Mouse (Mus musculus) hindbrain, embryonic 12.5 days (tissue): Measurements from ENCODE around the gene Tm9sf4. TPM values are rescaled to one million over a fixed set of nuclear protein-coding genes. Genes with fewer than 3 reads are reported as not detected.
A peak's percentile ranks its signal among the peaks of the same experiment; 100 is the strongest.

ENCODE experiments used
- ATAC-seq: fragments of 200-750 bp; cut with Nextera tagmentation; 2 replicates; pipeline ENCODE4 v1.8.0; 2017; ENCODE audit warnings: moderate TSS enrichment; ENCODE audit not compliant: low FRiP score
- H3K27ac ChIP-seq: fragments of 300-500 bp; sonication (generic); 2 replicates; pipeline ENCODE4 v1.5.1; 2016; ENCODE audit warnings: mild to moderate bottlenecking
- H3K27me3 ChIP-seq: fragments of 300-500 bp; sonication (generic); 2 replicates; pipeline ENCODE4 v1.6.1; 2016; ENCODE audit warnings: mild to moderate bottlenecking
- H3K36me3 ChIP-seq: fragments of 300-500 bp; sonication (generic); 2 replicates; pipeline ENCODE4 v1.6.1; 2016; ENCODE audit warnings: mild to moderate bottlenecking
- H3K4me1 ChIP-seq: fragments of 300-500 bp; sonication (generic); 2 replicates; pipeline ENCODE4 v1.6.1; 2016
- H3K4me2 ChIP-seq: fragments of 300-500 bp; sonication (generic); replicated peaks from 2 replicates; pipeline ENCODE4 v1.6.1; 2016; ENCODE audit warnings: mild to moderate bottlenecking
- H3K4me3 ChIP-seq: fragments of 300-500 bp; sonication (generic); 2 replicates; pipeline ENCODE4 v1.5.1; 2016; ENCODE audit warnings: mild to moderate bottlenecking
- H3K9ac ChIP-seq: fragments of 300-500 bp; sonication (generic); 2 replicates; pipeline ENCODE4 v1.6.1; 2016; ENCODE audit warnings: mild to moderate bottlenecking, moderate library complexity
- H3K9me3 ChIP-seq: fragments of 300-500 bp; sonication (generic); replicated peaks from 2 replicates; pipeline ENCODE4 v1.6.1; 2016; ENCODE audit warnings: mild to moderate bottlenecking
- WGBS: fragments of 180-500 bp; shearing (Covaris S2); methylation state at CpG from one replicate; pipeline ENCODE4 v1.1.7; 2016; 5-methylcytosine and 5-hydroxymethylcytosine counted together
- polyA plus RNA-seq: library from polyadenylated mRNA; unstranded; fragments of >200 nt; fragmentation: Nextera tagmentation; extraction: Ambion mirVana; gene quantifications from 2 replicates; pipeline ENCODE4 v1.2.1, GENCODE M21; 2016

Gene Tm9sf4
- polyA plus RNA-seq, 1 experiment from 2014 or later = 84.7 TPM

- Histone ChIP-seq H3K27ac (no peak overlapping the region), H3K9me3 (no peaks in the 10 kb centered on the region), H3K36me3 (peaks cover 4% of the 10 kb centered on the region; the same call in 1 of the 2 replicates), H3K4me2 (no peak overlapping the region), H3K4me1 (peaks cover 7% of the 10 kb centered on the region), H3K9ac (no peak overlapping the region), H3K27me3 (no peaks in the 10 kb centered on the region), H3K4me3 (no peak overlapping the region)
- no peak for ATAC-seq
- WGBS = 99% methylated on average over 2 of the region's 2 CpGs
Measured at GRCm38 (mm10) chr2:153222566-153222965, 61.5 kb downstream of the Tm9sf4 start.

DNA sequence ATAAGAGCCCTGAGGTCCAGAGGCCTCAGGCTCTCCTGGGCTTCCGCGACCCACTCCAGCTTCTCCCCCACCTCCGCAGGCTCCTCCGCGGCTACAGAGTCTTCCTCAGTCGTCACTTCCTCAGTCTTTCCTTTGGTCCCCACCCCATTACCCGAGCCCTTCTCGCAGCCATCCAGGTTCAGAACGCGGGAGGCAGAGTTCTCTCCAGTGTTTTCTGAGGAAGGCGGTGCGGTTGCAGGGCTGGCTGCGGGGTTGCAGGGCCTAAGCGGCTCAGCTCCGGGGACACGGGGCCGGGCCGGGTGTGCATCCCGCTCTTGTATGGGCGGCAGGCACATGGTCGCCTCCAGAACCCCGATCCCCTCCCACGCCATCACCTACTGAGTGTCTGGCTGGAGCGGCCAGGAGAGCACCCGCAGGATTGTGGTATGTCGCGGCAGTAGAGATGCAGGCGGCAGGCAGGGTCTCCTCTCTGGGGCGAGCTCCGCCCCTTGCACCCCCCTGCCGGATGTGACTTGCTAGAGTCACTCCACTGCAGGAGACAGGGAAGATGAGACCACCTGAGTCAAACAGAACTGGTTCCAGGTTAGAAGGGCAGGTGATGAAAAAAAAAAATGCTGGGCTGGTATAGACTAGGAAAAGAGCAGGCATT, 64.0 kb downstream of the Tm9sf4 start, which contains the start of gene Tspyl3:
TSS of gene Tspyl3 (minus strand) at position 496 of the 649 bp plus-strand sequence.
- 3% methylated on average over 31 of the region's 31 CpGs for WGBS
- ATAC-seq = peak; percentile 78
- Histone ChIP-seq H3K4me3 (peak within 1 kb of the TSS; percentile 49), H3K4me2 (peak within 1 kb of the TSS; percentile 70), H3K27me3 (no peaks in the 10 kb centered on the region), H3K27ac (peak within 1 kb of the TSS; percentile 72), H3K4me1 (peaks cover 7% of the 10 kb centered on the region), H3K9ac (peak within 1 kb of the TSS; percentile 82), H3K9me3 (no peaks in the 10 kb centered on the region), H3K36me3 (peaks cover 25% of the 10 kb centered on the region)

DNA sequence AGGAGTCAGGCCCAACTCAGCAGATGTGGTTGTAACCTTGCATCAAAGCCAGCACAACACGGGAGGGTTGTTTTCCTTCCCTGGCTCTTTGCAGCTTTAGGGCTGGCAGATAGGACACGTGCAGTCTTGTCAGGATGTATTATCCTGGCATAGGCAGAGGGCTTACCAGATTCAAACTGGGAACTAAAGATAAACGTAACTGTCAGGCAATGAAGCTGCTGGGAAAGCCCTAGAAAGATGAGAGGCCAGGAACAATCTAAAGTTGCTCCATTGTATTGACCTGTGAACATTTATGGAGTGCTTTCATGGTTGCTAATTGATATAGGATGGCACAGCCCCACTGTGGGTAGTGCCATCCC, 64.5 kb downstream of the Tm9sf4 start:
- Histone ChIP-seq H3K27me3 (no peaks in the 10 kb centered on the region), H3K4me3 (peak overlapping the region; percentile 49), H3K36me3 (peaks cover 30% of the 10 kb centered on the region), H3K9ac (peak overlapping the region; percentile 82; the same call in 1 of the 2 replicates), H3K9me3 (no peaks in the 10 kb centered on the region), H3K4me1 (peaks cover 7% of the 10 kb centered on the region), H3K27ac (peak overlapping the region; percentile 35; the same call in 1 of the 2 replicates), H3K4me2 (peak overlapping the region; percentile 70)
- no peak for ATAC-seq
- 11% methylated on average over 3 of the region's 3 CpGs for WGBS

GRCm38 (mm10) chr2:153227959-153228358, 66.9 kb downstream of the Tm9sf4 start:
- 98% methylated on average over 4 of the region's 4 CpGs for WGBS
- Histone ChIP-seq H3K4me3 (no peak overlapping the region), H3K27ac (no peak overlapping the region), H3K9me3 (no peaks in the 10 kb centered on the region), H3K4me2 (no peak overlapping the region), H3K9ac (no peak overlapping the region), H3K4me1 (peaks cover 7% of the 10 kb centered on the region), H3K27me3 (no peaks in the 10 kb centered on the region), H3K36me3 (peaks cover 52% of the 10 kb centered on the region)
- ATAC-seq = no peak

DNA sequence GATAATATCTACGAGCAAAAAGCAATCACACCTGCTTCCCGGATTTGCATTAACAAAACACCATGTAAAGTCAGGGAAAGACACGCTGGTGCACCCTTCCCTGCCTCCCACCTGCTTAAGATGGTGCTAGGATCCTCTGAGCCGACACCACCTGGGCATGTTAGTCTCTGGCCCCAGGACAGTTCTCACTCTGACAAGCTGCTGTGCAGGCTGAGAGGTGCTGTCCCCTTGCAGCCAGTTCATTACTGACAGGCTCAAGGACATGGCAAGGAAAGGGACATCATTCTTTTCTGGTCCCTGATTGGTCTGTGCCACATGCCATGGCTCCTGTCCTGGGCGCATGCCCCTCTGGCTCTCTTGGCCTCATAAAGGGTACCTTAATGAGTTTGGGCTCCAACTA, 67.4 kb downstream of the Tm9sf4 start:
- Histone ChIP-seq H3K9ac (no peak overlapping the region), H3K4me1 (peaks cover 7% of the 10 kb centered on the region), H3K27me3 (no peaks in the 10 kb centered on the region), H3K9me3 (no peaks in the 10 kb centered on the region), H3K36me3 (peaks cover 56% of the 10 kb centered on the region), H3K4me2 (no peak overlapping the region), H3K4me3 (no peak overlapping the region), H3K27ac (no peak overlapping the region)
- WGBS = 87% methylated on average over 5 of the region's 5 CpGs
- no peak for ATAC-seq

DNA sequence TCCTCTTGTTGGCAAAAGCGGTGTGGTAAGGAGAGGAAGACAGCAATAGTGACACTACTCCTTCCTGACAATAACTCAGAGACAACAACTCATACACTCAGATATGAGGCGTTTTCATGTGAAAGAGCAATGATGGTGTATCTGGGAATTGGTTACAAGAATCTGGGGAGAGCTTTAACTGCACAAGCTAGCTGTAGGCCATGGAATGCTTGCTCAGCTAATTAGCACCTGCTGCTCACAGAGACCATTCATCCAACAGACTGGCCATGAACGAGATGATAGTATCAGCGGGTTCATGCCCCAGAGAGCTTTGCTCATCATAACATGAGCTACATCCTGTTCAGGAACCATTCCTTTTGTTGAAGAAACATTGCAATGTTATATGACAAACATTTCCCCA, 76.1 kb downstream of the Tm9sf4 start:
- no peak for ATAC-seq
- Histone ChIP-seq H3K4me3 (no peak overlapping the region), H3K4me2 (no peak overlapping the region), H3K4me1 (peaks cover 30% of the 10 kb centered on the region), H3K9ac (no peak overlapping the region), H3K27me3 (no peaks in the 10 kb centered on the region), H3K9me3 (no peaks in the 10 kb centered on the region), H3K36me3 (peaks cover 38% of the 10 kb centered on the region), H3K27ac (no peak overlapping the region)
- WGBS = 79% methylated on average over 4 of the region's 4 CpGs

DNA sequence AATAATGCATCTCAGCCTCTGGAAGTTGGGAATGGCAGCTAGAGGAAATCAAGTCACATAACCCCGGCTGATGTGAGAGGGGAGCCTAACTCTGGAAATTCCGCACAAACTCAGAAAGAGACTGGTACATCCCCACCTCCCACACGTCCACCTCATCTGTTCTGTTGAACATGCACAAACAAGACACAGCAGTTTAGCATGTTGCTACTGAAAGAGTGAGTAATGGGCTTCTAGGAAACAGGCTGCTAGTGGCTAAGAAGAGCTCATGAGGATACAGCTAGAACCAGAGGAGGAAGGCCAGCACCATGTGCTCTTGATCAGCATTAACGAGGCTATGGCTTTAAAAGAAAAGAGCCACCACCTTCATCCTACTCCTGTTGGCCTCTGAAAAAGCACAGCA, 76.8 kb downstream of the Tm9sf4 start:
- Histone ChIP-seq H3K27me3 (no peaks in the 10 kb centered on the region), H3K9ac (no peak overlapping the region), H3K4me3 (no peak overlapping the region), H3K4me1 (peaks cover 35% of the 10 kb centered on the region), H3K27ac (no peak overlapping the region), H3K36me3 (peaks cover 33% of the 10 kb centered on the region), H3K9me3 (no peaks in the 10 kb centered on the region), H3K4me2 (no peak overlapping the region)
- no peak for ATAC-seq
- 86% methylated on average over 4 of the region's 4 CpGs for WGBS

- no peak overlapping the region for H3K27ac ChIP-seq
- H3K9me3 ChIP-seq = no peaks in the 10 kb centered on the region
- H3K4me1 ChIP-seq = peaks cover 37% of the 10 kb centered on the region
- no peak overlapping the region for H3K4me2 ChIP-seq
- H3K4me3 ChIP-seq = no peak overlapping the region
- peaks cover 29% of the 10 kb centered on the region for H3K36me3 ChIP-seq
- no peak for ATAC-seq
- H3K27me3 ChIP-seq = no peaks in the 10 kb centered on the region
- no peak overlapping the region for H3K9ac ChIP-seq
- 81% methylated on average over 2 of the region's 2 CpGs for WGBS
Measured at GRCm38 (mm10) chr2:153238406-153238805, 77.3 kb downstream of the Tm9sf4 start.

- peaks cover 37% of the 10 kb centered on the region for H3K4me1 ChIP-seq
- H3K36me3 ChIP-seq = peaks cover 23% of the 10 kb centered on the region
- H3K27me3 ChIP-seq = no peaks in the 10 kb centered on the region
- peak overlapping the region; percentile 87 for H3K4me3 ChIP-seq
- no peak for ATAC-seq
- H3K4me2 ChIP-seq = peak overlapping the region; percentile 98
- no peaks in the 10 kb centered on the region for H3K9me3 ChIP-seq
- WGBS = 69% methylated on average over 7 of the region's 7 CpGs
- H3K27ac ChIP-seq = peak overlapping the region; percentile 66; the same call in 1 of the 2 replicates
- H3K9ac ChIP-seq = peak overlapping the region; percentile 97
Measured at GRCm38 (mm10) chr2:153239021-153239859, 78.1 kb downstream of the Tm9sf4 start.

DNA sequence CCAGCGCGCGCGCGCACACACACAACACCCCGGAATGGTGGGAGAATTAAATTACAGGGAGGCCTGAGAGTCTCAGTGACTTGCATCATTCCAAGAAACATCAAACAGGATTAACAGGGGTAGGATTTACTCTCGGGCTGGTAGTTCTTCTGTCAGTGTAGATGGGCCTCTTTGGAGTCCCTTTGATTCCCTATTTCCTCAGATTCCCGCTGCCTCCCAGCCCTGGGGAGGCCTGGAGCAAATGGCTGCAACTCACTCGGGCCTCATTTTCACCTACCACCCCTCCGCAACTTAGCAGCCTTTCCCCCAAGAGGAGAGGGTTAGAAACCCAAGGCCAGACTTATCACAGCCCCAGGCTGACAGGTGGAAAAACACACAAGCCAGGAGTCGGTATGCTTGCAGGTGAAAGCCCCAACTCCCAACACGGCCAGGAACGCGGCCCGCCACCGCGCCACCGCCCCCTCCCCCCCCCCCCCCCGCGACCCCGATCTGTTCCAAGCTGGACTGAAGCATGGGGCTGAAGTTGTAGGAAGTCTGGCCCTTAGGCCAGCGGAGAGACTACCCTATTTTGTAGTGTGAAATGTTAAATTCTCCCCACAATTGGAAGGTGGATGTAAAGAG, 78.9 kb downstream of the Tm9sf4 start:
- ATAC-seq = no peak
- H3K4me2 ChIP-seq = peak overlapping the region; percentile 98
- H3K4me1 ChIP-seq = peaks cover 37% of the 10 kb centered on the region
- peaks cover 18% of the 10 kb centered on the region for H3K36me3 ChIP-seq
- H3K9ac ChIP-seq = peak overlapping the region; percentile 97
- peak overlapping the region; percentile 87 for H3K4me3 ChIP-seq
- H3K27ac ChIP-seq = peak overlapping the region; percentile 66
- H3K9me3 ChIP-seq = no peaks in the 10 kb centered on the region
- H3K27me3 ChIP-seq = no peaks in the 10 kb centered on the region
- 19% methylated on average over 13 of the region's 22 CpGs for WGBS

DNA sequence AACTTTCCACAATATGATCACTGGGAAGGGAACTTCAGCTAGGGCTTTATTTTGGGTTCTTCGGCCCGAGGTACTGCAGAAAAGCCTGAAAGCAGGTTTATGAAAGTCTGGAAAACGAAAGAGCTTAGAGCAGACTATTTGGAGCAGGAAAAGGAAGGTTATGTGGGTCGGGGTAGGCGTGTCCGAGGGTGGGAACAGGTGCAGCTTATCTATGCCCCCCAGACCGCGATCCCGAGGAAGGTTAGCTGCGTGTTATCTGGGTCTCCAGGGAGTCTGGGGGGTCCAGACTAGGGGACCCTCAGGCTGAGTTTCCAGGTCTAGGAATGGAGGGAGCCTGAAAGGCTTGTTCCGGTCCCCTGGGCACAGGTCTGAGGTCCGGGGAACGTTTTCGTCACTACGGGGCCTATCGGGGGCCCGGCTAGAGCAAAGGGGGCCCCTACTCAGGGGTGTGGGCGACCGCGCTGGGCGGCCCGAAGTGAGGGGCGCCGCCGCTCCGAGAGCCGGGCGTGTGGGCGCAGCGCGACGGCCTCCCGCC, 79.7 kb downstream of the Tm9sf4 start:
- H3K27me3 ChIP-seq = no peaks in the 10 kb centered on the region
- H3K4me3 ChIP-seq = peak overlapping the region; percentile 87
- peak overlapping the region; percentile 92 for H3K27ac ChIP-seq
- peaks cover 37% of the 10 kb centered on the region for H3K4me1 ChIP-seq
- under 1% methylated on average over 20 of the region's 33 CpGs for WGBS
- peak overlapping the region; percentile 97 for H3K9ac ChIP-seq
- H3K9me3 ChIP-seq = no peaks in the 10 kb centered on the region
- H3K36me3 ChIP-seq = peaks cover 15% of the 10 kb centered on the region
- peak overlapping the region; percentile 98 for H3K4me2 ChIP-seq
- peak; percentile 77 for ATAC-seq
